Mouse (Mus musculus) heart, adult 2 months (tissue): ENCODE measurements at regions not wholly inside any gene's neighbourhood (a gene's known extent, or its start where the extent isn't known, plus 50 kb on each side); places are given as distances from the start of the nearest gene placed in this dataset.

Source experiments
- DNase-seq, 2 experiments: peaks; one replicate each; pipeline ENCODE4 v3.0.0; 2021
- H3K27ac ChIP-seq: fragments of 200-600 bp; 2 replicates; pipeline ENCODE4 v1.8.1; 2022
- H3K27me3 ChIP-seq: fragments of 200-500 bp; 2 replicates; pipeline ENCODE4 v1.6.1; 2012; ENCODE audit warnings: mild to moderate bottlenecking, low read length, inconsistent platforms, mixed read lengths; ENCODE audit not compliant: control insufficient read depth, insufficient read depth
- H3K36me3 ChIP-seq: fragments of 200-500 bp; 2 replicates; pipeline ENCODE4 v1.6.1; 2012; ENCODE audit warnings: low read length, inconsistent platforms; ENCODE audit not compliant: control insufficient read depth, insufficient read depth
- H3K4me1 ChIP-seq: fragments of 200-500 bp; 2 replicates; pipeline ENCODE4 v1.6.1; 2011; ENCODE audit warnings: low read length; ENCODE audit not compliant: control insufficient read depth, insufficient read depth
- H3K4me3 ChIP-seq: fragments of 200-600 bp; 2 replicates; pipeline ENCODE4 v1.8.1; 2022
- H3K79me2 ChIP-seq: fragments of 200-500 bp; replicated peaks from 2 replicates; pipeline ENCODE4 v1.6.1; 2012; ENCODE audit warnings: mild to moderate bottlenecking, inconsistent platforms, low read length, moderate library complexity, mixed read lengths; ENCODE audit not compliant: control insufficient read depth, insufficient read depth
- H3K9ac ChIP-seq: fragments of 200-500 bp; 2 replicates; pipeline ENCODE4 v1.6.1; 2012; ENCODE audit warnings: low read depth, mild to moderate bottlenecking, control low read depth, inconsistent platforms, low read length, mixed read lengths
- CTCF ChIP-seq: fragments of 200-600 bp; IDR thresholded peaks from 2 replicates; pipeline ENCODE4 v1.8.1; 2022; ENCODE audit warnings: antibody characterized with exemption, mild to moderate bottlenecking, moderate library complexity
- EP300 ChIP-seq: fragments of 200-500 bp; IDR thresholded peaks from 2 replicates; pipeline ENCODE4 v1.6.1; 2011; ENCODE audit warnings: low read depth, low read length, control low read depth; ENCODE audit not compliant: insufficient read depth
- POLR2A ChIP-seq: fragments of 200-500 bp; IDR thresholded peaks from 2 replicates; pipeline ENCODE4 v1.6.1; 2011; ENCODE audit warnings: mild to moderate bottlenecking, low read depth, low read length, control low read depth; ENCODE audit not compliant: insufficient read depth
- WGBS: fragments of 180-500 bp; shearing (Covaris S2); methylation state at CpG from one replicate; pipeline ENCODE4 v1.1.7; 2018; 5-methylcytosine and 5-hydroxymethylcytosine counted together
- intact Hi-C: fragments of 180-260 bp; cut with DNase I; formaldehyde crosslinking; loops from one replicate; pipeline ENCODE4 v1.15.1; 2025

DNA sequence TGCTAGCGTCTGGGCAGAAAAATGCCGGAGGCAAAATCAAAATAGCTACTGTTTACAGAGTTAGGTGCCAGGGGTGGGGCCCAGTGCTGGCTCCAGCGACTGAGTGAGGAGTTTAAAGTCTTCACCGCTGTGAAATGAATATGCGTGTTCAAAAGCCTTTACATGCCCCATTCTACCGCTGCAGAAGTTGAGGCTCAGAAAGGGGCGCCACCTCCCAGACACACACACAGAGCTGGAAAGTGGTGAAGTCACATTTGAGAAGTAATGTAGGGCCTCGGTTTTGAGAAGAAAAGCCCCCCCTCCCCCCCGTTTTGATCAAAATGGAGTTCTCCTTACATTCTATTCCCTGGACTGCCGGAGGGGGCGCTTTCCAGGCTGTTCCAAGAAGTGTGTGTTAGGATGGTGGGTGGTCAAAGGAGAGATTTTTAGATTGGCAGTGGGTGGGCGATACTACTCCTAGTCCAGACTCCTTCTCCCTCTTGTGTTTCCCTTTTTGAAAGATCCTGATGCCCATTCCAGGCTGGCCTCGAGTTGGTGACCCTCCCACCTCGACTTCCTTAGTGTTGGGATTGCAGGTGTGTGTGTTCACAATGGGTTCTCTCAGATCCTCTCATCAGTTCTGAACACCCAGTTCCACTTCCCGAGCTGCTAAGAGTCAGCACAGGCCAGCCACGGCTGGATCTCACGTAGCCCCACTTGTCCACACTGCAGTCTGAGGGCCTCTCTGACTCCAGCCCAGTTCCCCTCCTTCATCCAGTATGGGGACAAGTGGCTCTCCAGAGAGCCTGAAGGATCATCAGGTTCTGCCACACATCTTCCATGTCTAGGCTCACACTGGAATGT is 69.3 kb upstream of the Nkd1 start:
- H3K36me3 ChIP-seq = no peaks in the 10 kb centered on the region
- H3K9ac ChIP-seq = no peak overlapping the region
- intact Hi-C loops = loop anchor here (10.0 kb wide), 1 partner anchor 163 kb away; no protein-coding TSS in a partner anchor
- DNase-seq = no peak
- WGBS = 33% methylated on average over 17 of the region's 17 CpGs
- no peak overlapping the region for H3K4me3 ChIP-seq
- TF ChIP-seq POLR2A = no peak
- no peak for TF ChIP-seq EP300
- TF ChIP-seq CTCF = no peak
- peaks cover 11% of the 10 kb centered on the region for H3K27me3 ChIP-seq
- no peaks in the 10 kb centered on the region for H3K4me1 ChIP-seq
- H3K79me2 ChIP-seq = no peaks in the 10 kb centered on the region
- H3K27ac ChIP-seq = no peak overlapping the region

- H3K27ac ChIP-seq = no peak overlapping the region
- H3K36me3 ChIP-seq = no peaks in the 10 kb centered on the region
- DNase-seq = no peak
- TF ChIP-seq EP300 (no peak), POLR2A (no peak), CTCF (no peak)
- H3K79me2 ChIP-seq = no peaks in the 10 kb centered on the region
- WGBS = 52% methylated on average over 6 of the region's 6 CpGs
- no peak overlapping the region for H3K9ac ChIP-seq
- peaks cover 11% of the 10 kb centered on the region for H3K27me3 ChIP-seq
- H3K4me3 ChIP-seq = no peak overlapping the region
- H3K4me1 ChIP-seq = no peaks in the 10 kb centered on the region
- intact Hi-C loops = loop anchor here (10.0 kb wide), 1 partner anchor 162 kb away; no protein-coding TSS in a partner anchor
Measured at GRCm38 (mm10) chr8:88452501-88452847, 68.7 kb upstream of the Nkd1 start.

GRCm38 (mm10) chr8:88454048-88454696 is 67.0 kb upstream of the Nkd1 start:
- intact Hi-C loops = loop anchor here (10.0 kb wide), 1 partner anchor 161 kb away; no protein-coding TSS in a partner anchor
- DNase-seq = peak; percentile 53 to 57
- no peaks in the 10 kb centered on the region for H3K4me1 ChIP-seq
- peak overlapping the region; percentile 8; the same call in 1 of the 2 replicates for H3K9ac ChIP-seq
- H3K4me3 ChIP-seq = peak overlapping the region; percentile 52
- TF ChIP-seq EP300 (no peak), POLR2A (no peak), CTCF (no peak)
- H3K36me3 ChIP-seq = no peaks in the 10 kb centered on the region
- whole genome bisulfite sequencing = 1% methylated on average over 74 of the region's 75 CpGs
- peaks cover 11% of the 10 kb centered on the region for H3K27me3 ChIP-seq
- no peaks in the 10 kb centered on the region for H3K79me2 ChIP-seq
- no peak overlapping the region for H3K27ac ChIP-seq

- intact Hi-C loops = loop anchor here (10.0 kb wide), 1 partner anchor 160 kb away; no protein-coding TSS in a partner anchor
- H3K9ac ChIP-seq = no peak overlapping the region
- DNase-seq = no peak
- H3K4me1 ChIP-seq = no peaks in the 10 kb centered on the region
- H3K27ac ChIP-seq = no peak overlapping the region
- no peak overlapping the region for H3K4me3 ChIP-seq
- H3K27me3 ChIP-seq = peaks cover 11% of the 10 kb centered on the region
- H3K36me3 ChIP-seq = no peaks in the 10 kb centered on the region
- TF ChIP-seq POLR2A (no peak), EP300 (no peak), CTCF (no peak)
- WGBS = 12% methylated on average over 4 of the region's 4 CpGs
- H3K79me2 ChIP-seq = no peaks in the 10 kb centered on the region
Measured at GRCm38 (mm10) chr8:88454906-88455305, 66.2 kb upstream of the Nkd1 start.

DNA sequence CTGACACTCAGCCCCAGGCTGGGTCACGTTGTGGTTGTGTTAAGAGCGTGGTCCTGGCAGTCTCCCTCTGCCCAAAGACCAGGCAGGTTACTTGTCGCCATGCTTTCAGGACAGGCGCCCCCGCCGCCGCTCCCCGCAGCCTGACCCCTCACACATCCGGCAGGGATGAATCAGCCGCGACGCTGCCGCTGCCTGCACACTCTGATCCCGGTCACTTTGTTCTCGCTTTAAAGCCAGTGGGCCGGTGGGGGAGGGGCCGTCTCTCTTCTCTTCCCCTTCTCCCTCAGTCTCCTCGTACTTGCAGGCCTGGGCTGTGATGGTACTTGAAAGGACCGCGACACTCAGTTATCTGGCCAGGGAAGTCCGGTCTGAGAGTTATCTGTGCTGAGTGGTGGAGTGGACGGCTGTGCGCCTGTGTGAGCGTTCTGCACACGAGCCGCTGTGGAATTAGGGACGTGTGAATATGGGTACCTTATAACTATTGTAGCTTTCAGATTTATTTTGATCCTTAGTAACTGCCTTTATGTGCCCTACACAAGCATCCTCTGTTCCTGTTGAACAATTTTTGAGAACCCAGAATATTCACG is 65.6 kb upstream of the Nkd1 start:
- Histone ChIP-seq H3K36me3 (no peaks in the 10 kb centered on the region), H3K27ac (no peak overlapping the region), H3K79me2 (no peaks in the 10 kb centered on the region), H3K9ac (no peak overlapping the region), H3K27me3 (peaks cover 11% of the 10 kb centered on the region), H3K4me3 (no peak overlapping the region), H3K4me1 (no peaks in the 10 kb centered on the region)
- DNase-seq = no peak
- TF ChIP-seq EP300 = no peak
- no peak for TF ChIP-seq CTCF
- TF ChIP-seq POLR2A = no peak
- WGBS = 7% methylated on average over 28 of the region's 28 CpGs
- intact Hi-C loops = loop anchor here (10.0 kb wide), 1 partner anchor 159 kb away; no protein-coding TSS in a partner anchor
